Mouse (Mus musculus) brain, embryonic 14.5 days (tissue): ENCODE measurements around the gene Olfr891.

Source experiments
- CTCF ChIP-seq: fragments of 200-500 bp; IDR thresholded peaks from 2 replicates; pipeline ENCODE4 v1.5.1; 2012; ENCODE audit warnings: inconsistent platforms, mild to moderate bottlenecking, moderate library complexity, borderline replicate concordance; ENCODE audit not compliant: insufficient read depth, insufficient read length; ENCODE audit errors: extremely low read depth
- POLR2A ChIP-seq: fragments of 200-500 bp; IDR thresholded peaks from 2 replicates; pipeline ENCODE4 v1.6.1; 2012; ENCODE audit warnings: mild to moderate bottlenecking, inconsistent platforms, borderline replicate concordance; ENCODE audit not compliant: poor library complexity, insufficient read depth, insufficient read length, severe bottlenecking; ENCODE audit errors: extremely low read depth

GRCm38 (mm10) chr9:38180721-38181120 is at the start of gene Olfr891:
- TF ChIP-seq POLR2A (no peak), CTCF (no peak)
